Mouse (Mus musculus): ENCODE data around the gene Cald1.

DNA sequence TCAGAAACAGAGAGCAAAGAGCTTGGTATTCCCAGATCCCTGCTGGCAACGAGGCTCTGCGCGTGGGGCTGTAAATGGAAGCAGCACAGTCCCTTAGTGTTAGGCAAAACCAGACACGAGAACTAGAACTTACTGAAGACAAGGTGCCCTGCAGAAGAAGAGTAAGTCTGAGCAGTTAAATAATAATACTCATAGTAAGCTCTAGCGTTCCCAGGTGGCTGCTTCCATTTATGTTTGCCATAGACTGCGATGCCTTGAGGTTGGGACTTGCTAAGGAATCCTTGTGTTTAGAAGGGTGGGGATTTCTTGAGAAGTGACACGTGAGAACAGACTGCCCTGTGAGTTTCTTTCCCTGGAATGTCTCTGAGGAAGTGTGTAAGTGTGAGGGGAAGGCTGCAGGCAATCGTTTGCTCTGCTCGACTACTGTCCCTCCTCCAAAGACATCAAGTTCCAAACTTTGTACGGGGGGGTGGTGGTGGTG, 1.4 kb downstream of the Cald1 start:
- TF ChIP-seq POLR2A (IDR thresholded peaks at IDR 0.05; ENCODE audit: borderline replicate concordance, control insufficient read depth, low read depth, low read length), result no peak
- TF ChIP-seq CTCF (IDR thresholded peaks at IDR 0.05; ENCODE audit: control insufficient read depth, insufficient read depth, low read length), result no peak
